Mouse (Mus musculus): ENCODE data around the gene Hps5.

Gene Hps5

GRCm38 (mm10) chr7:46732458-46732857 lies 63.4 kb downstream of the Hps5 start, which contains the start of gene Saa4:
Gene Saa4, minus strand, starts transcription at chr7:46732603.
- DNase-seq: no peak

DNA sequence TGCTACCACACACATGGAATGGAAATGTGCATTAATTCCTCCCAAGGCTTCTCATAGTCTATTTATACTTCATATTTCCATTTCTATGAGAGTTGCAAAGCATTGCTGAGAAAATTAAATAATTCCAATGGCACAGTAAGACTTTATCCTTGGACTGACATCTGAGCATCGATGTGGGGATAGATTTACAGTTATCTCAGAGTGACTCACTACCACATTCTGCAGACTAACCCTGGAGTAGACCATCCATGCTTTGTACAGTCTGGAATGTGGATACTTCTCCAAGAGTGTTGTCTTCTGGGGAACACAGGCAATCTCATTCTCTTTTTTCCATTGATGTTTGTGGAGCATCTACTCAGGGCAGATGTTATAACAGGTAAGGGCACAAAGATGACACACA lies 68.3 kb downstream of the Hps5 start:
- DNase-seq: no peak

DNA sequence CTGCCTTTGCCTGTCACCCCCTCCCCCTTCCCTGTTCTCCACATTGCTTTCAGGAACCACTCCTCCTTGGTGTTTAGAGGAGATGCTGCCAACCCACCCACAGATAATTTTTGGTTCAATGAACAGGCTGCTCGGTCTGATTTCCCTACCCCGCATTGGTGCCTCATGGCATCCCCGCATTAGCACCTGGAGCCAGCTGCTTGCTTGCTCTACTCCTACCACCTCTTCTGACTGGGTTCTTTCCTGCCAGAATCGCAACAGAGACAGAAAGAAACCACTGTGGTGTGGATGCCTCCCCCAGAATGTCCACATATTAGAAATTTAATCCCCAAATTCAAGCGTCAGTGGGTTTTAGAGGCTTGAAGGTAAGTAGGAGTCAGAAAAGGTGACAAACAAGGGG lies 71.5 kb downstream of the Hps5 start:
- DNase-seq: no peak

- no peak for DNase-seq
These were observed 72.0 kb downstream of the Hps5 start for GRCm38 (mm10) chr7:46723849-46724248.

DNA sequence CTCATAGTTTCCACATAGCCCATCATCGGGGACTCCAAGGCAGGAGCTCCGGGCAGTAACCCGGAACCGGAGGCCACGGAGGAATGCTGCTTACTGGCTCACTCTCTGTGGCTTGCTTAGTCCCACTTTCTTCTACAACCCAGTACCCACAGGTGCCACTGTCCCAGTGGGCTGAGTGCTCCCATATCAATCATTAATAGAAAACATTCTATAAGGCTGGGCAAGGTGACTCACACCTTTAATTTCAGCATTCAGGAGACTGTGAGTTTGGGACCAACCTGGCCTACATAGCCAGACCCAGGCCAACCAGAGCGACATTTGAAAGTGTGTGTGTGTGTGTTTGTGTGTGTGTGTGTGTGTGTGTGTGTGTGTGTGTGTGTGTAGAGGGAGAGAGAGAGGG lies 72.5 kb downstream of the Hps5 start:
- no peak for DNase-seq

DNA sequence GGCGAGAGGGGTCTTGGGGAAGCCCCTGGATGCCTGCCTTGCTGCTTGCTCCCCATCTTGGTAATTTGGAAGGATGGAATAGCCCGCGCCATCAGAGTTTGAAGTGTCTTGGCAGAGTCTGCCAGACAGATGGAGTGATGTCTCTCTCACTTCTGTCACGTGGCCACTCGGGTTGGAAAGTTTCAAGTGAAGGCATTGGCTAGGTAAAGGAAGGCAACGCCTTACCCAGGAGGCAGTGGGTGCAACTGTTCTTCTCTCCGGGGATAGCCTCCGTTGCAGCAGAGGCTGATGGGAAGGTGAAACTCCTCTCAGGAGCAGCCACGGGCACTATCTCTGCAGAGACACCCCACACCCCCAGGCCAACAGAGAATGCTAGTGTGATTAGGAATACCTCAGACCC lies 75.4 kb downstream of the Hps5 start:
- no peak for DNase-seq

GRCm38 (mm10) chr7:46719526-46719925 lies 76.3 kb downstream of the Hps5 start:
- no peak for DNase-seq

DNA sequence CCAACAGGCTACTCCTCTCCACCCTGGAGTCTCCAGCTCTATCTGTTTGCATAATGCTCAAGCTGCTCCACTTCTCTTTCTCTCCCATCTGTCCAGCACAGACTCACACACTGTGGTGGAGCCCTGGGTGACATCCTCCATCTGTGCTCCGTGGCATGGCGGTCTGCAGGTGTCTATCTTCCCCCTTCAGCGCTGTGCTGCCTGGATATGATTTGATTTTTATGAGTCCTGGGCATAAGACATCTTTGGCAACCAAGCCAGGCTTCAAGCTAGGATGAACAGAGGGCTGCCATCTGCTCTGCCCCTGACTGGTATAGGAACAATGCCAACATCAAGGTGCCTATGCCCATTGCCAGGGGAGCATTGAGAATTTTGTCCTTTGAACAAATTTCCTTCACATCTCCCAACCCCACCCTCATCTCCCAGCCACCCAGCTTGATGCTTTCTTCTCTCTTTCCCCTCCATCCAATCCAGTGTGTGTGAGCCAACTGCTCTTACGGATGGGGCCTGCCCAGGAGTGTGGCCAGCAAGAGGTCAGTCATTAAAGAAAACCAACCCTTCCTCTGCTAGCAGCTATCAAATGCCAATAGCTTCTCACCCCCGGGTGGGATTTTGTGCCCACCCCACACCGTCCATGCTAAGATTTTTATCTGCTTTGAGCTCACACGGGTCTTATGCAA lies 77.1 kb downstream of the Hps5 start:
- no peak for DNase-seq

DNA sequence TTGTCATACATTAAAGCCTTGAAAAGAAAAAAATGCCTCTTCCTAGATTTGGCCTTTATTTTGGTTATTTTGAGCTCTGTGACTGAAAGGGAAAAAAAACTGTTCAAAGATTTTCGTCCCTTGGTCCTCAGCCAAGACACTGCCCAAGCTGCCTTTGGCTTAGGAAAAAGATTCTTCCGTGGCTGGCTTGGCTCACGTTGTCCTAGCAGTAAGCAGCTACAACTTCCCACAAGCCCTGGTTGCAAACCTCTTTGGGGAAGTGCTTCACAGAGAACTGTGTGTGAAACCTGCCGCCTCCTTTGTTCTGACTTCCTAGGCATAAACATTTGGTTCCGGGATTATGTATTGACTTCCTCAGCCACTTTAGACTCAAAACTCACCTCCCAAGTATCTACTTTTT lies 79.0 kb downstream of the Hps5 start:
- DNase-seq: no peak

DNA sequence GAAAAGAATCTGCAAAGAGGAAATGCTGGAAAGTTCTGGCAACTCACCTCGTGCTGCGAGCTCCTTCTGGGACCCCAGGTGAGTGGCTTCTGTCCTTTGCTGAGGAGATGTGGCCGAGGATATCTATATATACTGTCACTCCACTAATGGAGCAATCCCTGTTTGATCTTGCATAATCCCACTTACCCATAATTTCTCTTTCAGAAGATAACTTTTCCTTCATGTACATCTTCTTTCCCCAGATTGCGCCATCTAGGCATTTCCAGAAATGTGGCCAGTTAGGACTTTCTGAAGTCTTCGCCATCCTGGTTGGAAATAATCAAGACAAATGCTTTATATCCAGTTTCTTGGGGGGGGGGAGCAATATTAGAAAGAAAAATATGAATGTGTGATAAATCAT lies 80.3 kb downstream of the Hps5 start, which contains the start of gene Saa3:
Gene Saa3 (minus strand): TSS at position 101 of the 400 bp plus-strand sequence.
- DNase-seq: no peak

DNA sequence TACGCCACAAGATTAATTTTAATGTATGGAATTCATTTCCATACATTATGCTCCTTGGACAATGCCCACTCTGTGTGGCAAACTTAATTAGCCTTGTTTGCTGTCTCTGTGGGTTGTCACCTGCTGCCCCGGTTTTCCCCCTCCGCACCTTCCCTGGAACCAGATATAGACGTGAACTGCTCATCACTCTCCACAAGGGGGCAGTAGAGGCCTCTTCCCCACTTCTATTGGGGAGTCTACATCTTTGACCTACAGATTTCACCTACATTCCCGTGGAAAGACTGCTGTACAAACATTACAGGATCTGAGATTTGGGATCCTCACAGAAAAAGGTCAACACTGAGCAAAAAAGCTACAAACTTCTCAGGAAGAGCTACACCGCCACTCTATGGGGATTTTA lies 81.3 kb downstream of the Hps5 start:
- peak; percentile 54 for DNase-seq

- no peak for DNase-seq
These were observed 83.6 kb downstream of the Hps5 start for GRCm38 (mm10) chr7:46712250-46712649.

Data from right cerebral cortex, postnatal 4 days (tissue).